Mouse (Mus musculus) heart, postnatal 0 days (tissue): ENCODE measurements around the gene Rnf180. TPM values are rescaled to one million over a fixed set of nuclear protein-coding genes. Genes with fewer than 3 reads are reported as not detected.

Experiments
- ATAC-seq: fragments of 200-750 bp; cut with Nextera tagmentation; 2 replicates; pipeline ENCODE4 v1.8.0; 2017; ENCODE audit warnings: low read depth, moderate number of reproducible peaks, moderate library complexity; ENCODE audit not compliant: insufficient read depth
- DNase-seq: peaks from one replicate; pipeline ENCODE4 v3.0.0-alpha.2; 2016; ENCODE audit warnings: low spot score
- H3K27ac ChIP-seq: fragments of 300-500 bp; sonication (generic); 2 replicates; pipeline ENCODE4 v1.5.1; 2014; ENCODE audit warnings: low read depth, mild to moderate bottlenecking
- H3K27me3 ChIP-seq: fragments of 300-500 bp; sonication (generic); 2 replicates; pipeline ENCODE4 v1.6.1; 2014; ENCODE audit warnings: low read length, mixed read lengths; ENCODE audit not compliant: control insufficient read depth, insufficient read depth
- H3K36me3 ChIP-seq: fragments of 300-500 bp; sonication (generic); replicated peaks from 2 replicates; pipeline ENCODE4 v1.6.1; 2014; ENCODE audit warnings: low read length, mixed read lengths; ENCODE audit not compliant: control insufficient read depth, insufficient read depth
- H3K4me1 ChIP-seq: fragments of 300-500 bp; sonication (generic); 2 replicates; pipeline ENCODE4 v1.6.1; 2014; ENCODE audit warnings: antibody characterized with exemption; ENCODE audit not compliant: control insufficient read depth, insufficient read depth
- H3K4me2 ChIP-seq: fragments of 300-500 bp; sonication (generic); 2 replicates; pipeline ENCODE4 v1.6.1; 2014; ENCODE audit warnings: low read depth, mild to moderate bottlenecking, low read length, moderate library complexity
- H3K4me3 ChIP-seq: fragments of 300-500 bp; sonication (generic); 2 replicates; pipeline ENCODE4 v1.5.1; 2014; ENCODE audit warnings: low read depth, low read length
- H3K9ac ChIP-seq: fragments of 300-500 bp; sonication (generic); replicated peaks from 2 replicates; pipeline ENCODE4 v1.6.1; 2014; ENCODE audit warnings: low read depth, low read length, mixed read lengths
- H3K9me3 ChIP-seq: fragments of 300-500 bp; sonication (generic); replicated peaks from 2 replicates; pipeline ENCODE4 v1.6.1; 2016; ENCODE audit warnings: low read length; ENCODE audit not compliant: control insufficient read depth
- CTCF ChIP-seq: IDR thresholded peaks from 2 replicates; pipeline ENCODE4 v1.5.1; 2016; ENCODE audit warnings: antibody characterized with exemption, control low read depth, low read depth
- EP300 ChIP-seq: IDR thresholded peaks from 2 replicates; pipeline ENCODE4 v1.6.1; 2016; ENCODE audit warnings: antibody characterized with exemption, low read depth
- WGBS: fragments of 180-500 bp; shearing (Covaris S2); extraction: QIAGEN DNeasy Blood & Tissue Kit; methylation state at CpG from one replicate; pipeline ENCODE4 v1.1.7; 2014; 5-methylcytosine and 5-hydroxymethylcytosine counted together
- polyA plus RNA-seq: library from polyadenylated mRNA; unstranded; fragments of >200 nt; fragmentation: Nextera tagmentation; extraction: Ambion mirVana; gene quantifications from 2 replicates; pipeline ENCODE4 v1.2.1, GENCODE M21; 2015
- total RNA-seq: library from RNA; depleted of rRNA; stranded (reverse); fragments of >200 nt; gene quantifications from 2 replicates; pipeline ENCODE4 v1.2.3, GENCODE M21; 2014; ENCODE audit warnings: low replicate concordance; rRNA removed

The Rnf180 gene
- total RNA-seq (0.31 and 2.1 TPM in 2 replicates), polyA plus RNA-seq (0.96 and 1.2 TPM in 2 replicates)

DNA sequence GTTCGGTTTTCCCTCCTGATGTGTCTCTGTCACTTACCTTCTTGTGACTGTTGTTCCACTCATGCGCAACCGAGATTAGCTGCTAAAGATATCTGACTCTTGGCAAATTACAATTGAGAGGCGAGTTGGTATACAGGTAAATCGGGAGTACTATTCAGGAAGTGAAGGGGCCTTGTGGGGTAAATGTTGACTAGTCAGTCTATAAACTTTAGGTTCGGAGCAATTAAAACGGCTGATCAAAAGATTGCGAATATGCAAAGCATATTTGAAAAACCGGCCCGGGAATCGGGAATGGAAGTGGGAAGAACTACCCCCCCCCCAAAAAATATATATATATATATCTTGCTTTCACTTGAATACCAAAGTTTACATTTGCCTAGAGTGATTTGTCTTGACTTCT lies at the start of gene Rnf180:
TSS of gene Rnf180 (minus strand) at position 101 of the 400 bp plus-strand sequence.
- WGBS: 51% methylated on average over 11 of the region's 11 CpGs
- TF ChIP-seq EP300 (no peak), CTCF (no peak)
- Histone ChIP-seq H3K9me3 (no peaks in the 10 kb centered on the region), H3K4me1 (0 out of 2 replicates have a peak, but pooled peaks cover 7% of the 10 kb centered on the region), H3K27ac (no peak within 1 kb of the TSS), H3K27me3 (peaks cover 9% of the 10 kb centered on the region; the same call in 1 of the 2 replicates), H3K36me3 (no peaks in the 10 kb centered on the region), H3K9ac (peak within 1 kb of the TSS; percentile 73), H3K4me2 (peak within 1 kb of the TSS; percentile 100), H3K4me3 (peak within 1 kb of the TSS; percentile 91)
- no peak for DNase-seq
- no peak for ATAC-seq

DNA sequence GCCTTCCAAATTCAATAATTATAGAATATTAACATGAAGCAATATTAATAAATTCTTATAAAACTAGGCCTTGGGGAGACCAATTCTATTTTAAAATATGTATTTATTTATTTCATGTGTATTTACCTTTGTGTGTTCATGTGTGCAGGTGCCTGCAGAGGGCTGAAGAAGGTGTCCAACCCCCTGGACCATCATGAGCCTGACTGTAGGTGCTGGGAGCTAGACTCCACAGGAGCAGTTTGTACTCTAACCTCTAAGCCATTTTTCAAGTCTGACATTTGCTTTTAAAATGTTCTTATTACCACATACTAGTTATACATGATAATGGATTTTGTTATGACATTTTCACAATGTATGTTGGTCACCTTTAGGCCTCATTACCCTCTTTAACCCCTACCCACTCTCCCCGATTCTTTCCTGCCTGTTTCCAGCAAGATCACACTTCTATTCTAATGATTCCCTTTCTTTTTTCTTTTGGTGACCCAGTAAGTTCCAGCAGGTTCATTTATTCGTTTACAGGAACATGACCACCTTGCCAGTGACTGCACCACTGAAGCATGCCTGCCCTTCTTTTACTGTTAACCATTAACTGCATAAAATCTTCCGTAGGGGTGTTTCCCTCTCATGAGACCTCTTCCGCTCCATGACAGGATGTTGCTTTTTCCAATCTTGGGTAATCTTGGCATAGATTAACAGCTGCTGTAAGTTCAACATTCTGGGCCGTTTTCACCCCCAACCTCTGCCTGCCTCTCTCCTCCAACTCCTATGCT lies 36.8 kb upstream of the Rnf180 start:
- H3K4me1 ChIP-seq: no peaks in the 10 kb centered on the region
- DNase-seq (no peak), ATAC-seq (no peak)
- no peak for TF ChIP-seq CTCF
- no peak for TF ChIP-seq EP300
- H3K36me3 ChIP-seq: no peaks in the 10 kb centered on the region
- 44% methylated on average over 5 of the region's 5 CpGs for WGBS
- no peak overlapping the region for H3K4me2 ChIP-seq
- no peak overlapping the region for H3K4me3 ChIP-seq
- H3K27ac ChIP-seq: no peak overlapping the region
- H3K9me3 ChIP-seq: no peaks in the 10 kb centered on the region
- H3K27me3 ChIP-seq: no peaks in the 10 kb centered on the region
- no peak overlapping the region for H3K9ac ChIP-seq

DNA sequence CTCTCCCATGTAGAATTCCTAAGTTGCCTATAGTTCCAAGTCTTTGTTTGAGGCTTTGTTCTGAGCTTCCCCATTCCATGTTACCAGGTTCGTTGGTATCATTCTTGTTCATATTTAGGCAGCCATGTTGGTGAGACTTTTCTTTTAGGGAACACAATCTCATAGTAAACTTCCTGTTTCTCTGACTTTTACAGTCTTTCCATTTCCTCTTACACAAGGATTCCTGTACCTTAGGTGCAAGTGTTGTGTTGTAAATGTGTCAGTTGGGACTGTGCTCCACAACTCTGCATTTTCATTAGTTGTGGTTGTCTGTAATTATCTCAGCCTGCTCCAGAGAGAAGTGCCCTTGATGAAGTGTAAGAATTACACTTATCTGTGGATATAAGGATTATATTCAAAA lies 32.3 kb upstream of the Rnf180 start:
- H3K4me1 ChIP-seq: no peaks in the 10 kb centered on the region
- no peaks in the 10 kb centered on the region for H3K9me3 ChIP-seq
- no peaks in the 10 kb centered on the region for H3K27me3 ChIP-seq
- DNase-seq (no peak), ATAC-seq (no peak)
- no peaks in the 10 kb centered on the region for H3K36me3 ChIP-seq
- 48% methylated on average over 1 of the region's 1 CpGs for WGBS
- no peak overlapping the region for H3K9ac ChIP-seq
- TF ChIP-seq EP300 (no peak), CTCF (no peak)
- H3K27ac ChIP-seq: no peak overlapping the region
- H3K4me3 ChIP-seq: no peak overlapping the region
- no peak overlapping the region for H3K4me2 ChIP-seq

DNA sequence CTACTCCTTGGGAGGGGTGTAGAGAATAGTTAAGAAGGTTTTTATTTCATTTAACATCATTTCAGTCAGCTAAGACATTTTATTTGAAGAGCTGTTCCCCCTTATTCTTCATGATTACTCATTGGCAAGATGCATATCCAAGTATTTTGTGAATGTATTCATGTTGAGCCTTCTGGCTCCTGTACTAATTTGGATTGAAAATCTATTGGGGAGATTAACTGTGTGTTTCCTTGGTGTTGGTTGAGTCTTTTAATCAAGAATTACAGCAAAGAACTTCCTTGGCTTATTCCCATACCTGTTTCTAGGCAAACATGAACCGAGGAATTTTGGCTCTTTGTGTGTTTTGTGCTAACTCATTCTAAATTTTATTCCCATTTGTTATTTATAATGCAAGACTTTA lies 22.3 kb upstream of the Rnf180 start:
- Histone ChIP-seq H3K36me3 (no peaks in the 10 kb centered on the region), H3K4me3 (no peak overlapping the region), H3K9ac (no peak overlapping the region), H3K27me3 (no peaks in the 10 kb centered on the region), H3K9me3 (no peaks in the 10 kb centered on the region), H3K27ac (no peak overlapping the region), H3K4me1 (no peaks in the 10 kb centered on the region), H3K4me2 (no peak overlapping the region)
- ATAC-seq (no peak), DNase-seq (no peak)
- WGBS: 70% methylated on average over 1 of the region's 1 CpGs
- TF ChIP-seq EP300 (no peak), CTCF (no peak)

DNA sequence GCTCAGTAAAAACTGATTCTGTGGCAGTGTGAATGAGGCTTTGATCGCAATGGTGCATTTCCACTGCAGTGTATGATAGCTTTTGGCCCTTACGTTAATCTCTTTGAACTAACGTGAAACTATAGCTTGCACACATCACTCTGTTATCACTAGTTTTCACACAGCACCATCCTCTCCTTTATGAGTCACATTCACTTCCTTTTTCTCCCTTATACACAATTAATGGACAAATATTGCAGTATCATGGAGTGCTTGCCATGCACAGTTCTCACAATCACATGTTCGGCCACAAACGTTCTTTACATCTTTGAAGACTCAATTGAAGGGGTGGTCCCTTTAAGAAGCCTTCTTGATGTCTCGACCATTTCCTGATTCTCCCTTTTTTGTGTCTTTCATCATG lies 21.4 kb upstream of the Rnf180 start:
- no peak overlapping the region for H3K4me3 ChIP-seq
- H3K9ac ChIP-seq: no peak overlapping the region
- ATAC-seq (no peak), DNase-seq (no peak)
- H3K27me3 ChIP-seq: no peaks in the 10 kb centered on the region
- H3K4me2 ChIP-seq: no peak overlapping the region
- no peaks in the 10 kb centered on the region for H3K4me1 ChIP-seq
- WGBS: 64% methylated on average over 6 of the region's 6 CpGs
- TF ChIP-seq EP300 (no peak), CTCF (no peak)
- H3K27ac ChIP-seq: no peak overlapping the region
- H3K36me3 ChIP-seq: no peaks in the 10 kb centered on the region
- no peaks in the 10 kb centered on the region for H3K9me3 ChIP-seq
